Mouse (Mus musculus) bone marrow macrophage, adult 2 months (primary cell): Measurements from ENCODE around the gene Ppfia1.

Source experiments
- CTCF ChIP-seq: IDR thresholded peaks from 2 replicates; pipeline ENCODE4 v1.5.1; 2012; ENCODE audit warnings: low read depth, mild to moderate bottlenecking, low read length, moderate library complexity
- POLR2A ChIP-seq: IDR thresholded peaks from 2 replicates; pipeline ENCODE4 v1.6.1; 2012; ENCODE audit warnings: mild to moderate bottlenecking, low read depth, low read length, borderline replicate concordance

DNA sequence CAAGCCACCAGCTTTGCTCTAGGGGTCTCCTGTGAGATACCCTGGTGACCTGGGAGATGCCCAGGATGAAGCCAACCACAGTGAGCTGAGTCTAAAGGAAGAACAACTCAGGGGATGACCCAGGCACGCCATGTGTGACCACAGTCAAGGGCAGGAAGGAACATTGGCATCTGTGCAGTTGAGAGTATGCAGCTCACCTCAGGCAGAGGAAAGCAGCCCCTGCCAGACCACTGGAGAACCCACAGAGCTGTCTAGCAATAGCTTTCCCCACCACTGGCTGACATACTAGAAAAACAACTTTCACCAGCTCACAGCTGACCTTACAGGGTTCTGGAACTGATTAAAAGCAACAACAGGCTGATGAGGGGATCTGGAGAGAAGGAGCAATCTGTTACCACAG is 105.3 kb downstream of the Ppfia1 start:
- TF ChIP-seq CTCF: no peak
- no peak for TF ChIP-seq POLR2A
